Mouse (Mus musculus) urinary bladder, postnatal 4 days (tissue): Measurements from ENCODE around the gene Ugt1a10.
"Not testable (repeated sequence)": the region's sequence is repeated elsewhere in the genome, so short reads cannot be mapped to it uniquely, and the experiment has no call there.

Experiments used
- DNase-seq, 2 experiments: peaks; one replicate each; pipeline ENCODE4 v3.0.0; 2021 to 2022; ENCODE audit warnings: low spot score in 2 of 2

Gene Ugt1a10

DNA sequence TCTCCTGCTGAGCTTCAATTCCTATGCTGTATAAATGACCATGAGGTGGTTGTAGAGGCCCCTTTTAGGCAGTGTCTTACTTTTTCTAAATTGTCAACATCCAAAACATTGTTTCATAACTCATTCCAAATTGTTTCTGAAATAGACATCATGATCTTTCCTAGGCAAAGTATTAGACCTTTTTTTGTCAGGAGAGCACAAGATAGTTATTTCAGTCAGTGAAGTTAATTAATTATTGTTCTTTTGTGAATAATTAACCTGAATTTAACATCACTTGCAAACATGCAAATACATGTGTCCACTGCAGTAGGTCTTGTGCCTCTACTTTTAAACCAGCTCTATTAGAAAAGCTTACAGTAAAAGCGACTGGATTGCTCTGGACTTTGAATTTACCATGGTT, at the start of gene Ugt1a10:
Gene Ugt1a10 (plus strand): TSS at position 301 of the 400 bp plus-strand sequence.
- no peak for DNase-seq

DNA sequence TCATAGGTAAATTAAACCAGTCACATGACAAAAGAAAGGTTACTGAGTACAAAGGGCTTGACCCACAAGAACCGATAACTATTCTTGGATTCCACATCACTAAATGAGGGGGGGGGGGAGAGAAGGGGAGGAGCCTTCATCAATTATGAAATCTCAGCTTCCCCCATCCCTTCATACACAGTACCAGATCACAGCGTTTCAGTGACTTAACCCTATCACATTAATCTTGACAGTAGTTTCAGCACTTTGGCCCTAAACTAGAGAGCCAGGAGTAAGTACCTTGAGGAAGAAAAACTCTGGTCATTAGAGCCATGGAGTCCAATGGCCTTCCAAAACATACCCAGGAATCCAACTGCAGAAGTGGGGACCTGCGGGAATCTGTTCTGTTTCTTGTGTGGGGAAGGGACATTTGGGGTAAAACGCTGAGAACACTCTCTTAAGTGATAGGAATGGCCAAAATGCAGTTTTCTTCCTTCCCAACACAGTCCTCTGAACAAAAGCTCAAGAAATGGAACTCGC, 47.4 kb upstream of the Ugt1a10 start:
- DNase-seq: no peak

DNA sequence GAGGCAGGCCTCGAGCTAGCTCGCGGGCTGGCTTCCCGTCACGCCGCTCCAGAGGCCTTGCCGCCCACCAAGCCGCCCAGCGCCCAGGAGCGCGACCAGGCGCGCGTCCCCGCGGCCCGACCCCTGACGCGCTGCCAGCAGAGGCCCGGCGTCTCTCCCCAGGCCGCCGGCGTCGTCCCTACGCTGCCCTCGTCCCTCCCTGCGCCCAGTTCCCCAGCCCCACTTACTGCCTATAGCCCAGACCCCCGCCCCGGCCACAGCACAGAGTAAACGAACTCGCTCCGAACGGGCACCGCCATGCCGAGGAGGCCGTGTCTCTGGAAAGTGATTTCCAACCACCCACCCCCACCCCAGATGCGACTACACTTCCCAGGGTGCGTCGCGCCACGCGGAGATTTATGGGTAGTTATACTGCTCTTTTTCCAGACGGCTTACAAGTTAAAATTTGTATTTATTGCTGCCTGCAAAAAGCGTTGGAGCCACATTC, 46.9 kb upstream of the Ugt1a10 start, which contains the start of gene Usp40:
Gene Usp40 (minus strand): TSS at position 341 of the 487 bp plus-strand sequence.
- DNase-seq: peak; percentile 78 to 80

DNA sequence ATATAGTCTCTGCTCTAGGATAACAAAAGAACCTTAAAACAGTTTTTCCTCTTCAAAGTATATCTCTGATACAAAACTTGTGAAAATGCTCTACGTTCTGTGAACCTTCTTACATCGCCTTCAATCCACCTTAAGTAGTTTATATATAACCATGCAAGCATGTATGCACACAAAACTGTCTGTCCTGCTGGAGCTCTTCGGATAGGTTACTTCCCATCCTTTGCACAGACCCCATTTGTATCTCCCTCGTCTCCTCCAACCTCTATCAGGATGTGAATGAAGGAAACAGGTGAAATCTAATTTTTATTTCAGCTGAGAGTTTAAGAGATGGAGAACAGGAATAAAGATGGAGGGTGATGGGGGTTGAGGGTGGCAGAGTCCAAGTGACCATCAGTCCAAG, 46.5 kb upstream of the Ugt1a10 start:
- no peak for DNase-seq

DNA sequence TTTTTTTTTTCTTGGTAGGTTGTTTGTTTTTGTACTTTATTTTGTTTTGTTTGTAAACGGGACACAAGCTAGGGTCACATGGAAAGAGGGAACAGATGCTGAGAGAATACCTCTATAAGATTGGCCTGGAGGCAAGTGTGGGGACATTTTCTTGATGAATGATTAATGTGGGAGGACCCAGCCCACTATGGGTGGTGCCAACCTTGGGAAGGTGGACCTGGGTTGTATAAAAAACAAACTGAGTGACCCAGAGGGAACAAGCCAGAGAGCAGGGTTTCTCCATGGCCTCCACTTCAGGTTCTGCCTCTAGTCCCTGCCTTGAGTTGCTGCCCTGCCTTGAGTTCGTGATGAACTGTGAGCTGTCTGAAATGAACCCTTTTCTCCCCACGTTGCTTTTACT, 45.7 kb upstream of the Ugt1a10 start:
- DNase-seq: no peak

DNA sequence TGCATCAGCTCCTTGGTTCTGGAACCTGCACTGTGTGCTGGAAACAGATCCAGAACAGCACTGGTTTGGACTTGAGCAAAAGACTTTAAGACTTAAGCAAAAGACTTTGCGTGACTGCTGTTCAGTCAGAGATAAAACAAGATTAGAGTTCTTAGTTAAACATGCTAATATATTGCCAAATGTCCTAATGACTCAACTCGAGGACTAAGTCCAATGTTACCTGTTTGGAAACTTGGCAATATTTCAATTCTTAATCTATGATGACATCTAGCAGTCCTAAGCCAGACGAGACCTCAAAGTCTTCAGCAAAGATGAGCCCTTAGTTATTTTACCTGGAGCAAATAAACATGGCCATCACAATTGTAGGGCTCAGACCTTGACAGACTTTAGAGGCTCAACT, 41.5 kb upstream of the Ugt1a10 start:
- DNase-seq: no peak

DNA sequence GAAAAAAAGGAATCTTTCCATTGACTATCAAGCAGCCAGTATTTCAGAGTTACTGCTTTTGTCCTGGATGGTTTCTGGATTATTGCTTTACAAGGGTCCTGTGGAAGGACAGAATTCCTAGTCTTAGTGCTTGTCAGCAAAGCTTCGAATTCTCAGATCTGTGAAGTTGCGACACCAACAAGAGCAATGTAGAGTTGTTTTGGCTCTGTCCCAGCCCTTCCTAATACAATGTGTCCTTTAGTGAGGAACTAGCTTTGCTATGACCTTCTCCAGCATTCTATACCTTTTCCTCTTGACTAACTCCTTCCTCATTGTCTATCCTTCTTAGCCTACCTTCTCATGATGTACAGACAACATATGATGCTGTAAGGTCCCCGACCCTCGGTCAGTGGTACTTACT, 41.0 kb upstream of the Ugt1a10 start:
- DNase-seq: no peak

DNA sequence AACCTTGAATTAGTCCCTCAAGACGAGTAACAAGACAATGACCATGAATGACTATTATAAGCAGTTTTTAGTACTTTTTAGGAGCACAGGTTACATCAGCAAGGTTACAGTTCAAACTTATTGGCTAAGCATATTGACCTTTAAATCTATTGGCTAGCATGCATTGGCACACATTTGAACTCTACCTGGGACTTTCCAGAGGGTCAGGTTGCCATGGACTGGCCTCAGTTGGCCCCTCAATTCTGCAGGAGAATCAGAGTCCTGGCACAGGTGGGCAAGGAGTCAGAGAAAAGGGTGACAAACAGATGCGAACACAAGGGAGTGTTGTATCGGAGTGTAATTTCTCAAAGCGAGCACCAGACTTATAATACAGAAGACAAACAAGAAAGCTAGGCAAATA, 40.5 kb upstream of the Ugt1a10 start:
- DNase-seq: no peak

DNA sequence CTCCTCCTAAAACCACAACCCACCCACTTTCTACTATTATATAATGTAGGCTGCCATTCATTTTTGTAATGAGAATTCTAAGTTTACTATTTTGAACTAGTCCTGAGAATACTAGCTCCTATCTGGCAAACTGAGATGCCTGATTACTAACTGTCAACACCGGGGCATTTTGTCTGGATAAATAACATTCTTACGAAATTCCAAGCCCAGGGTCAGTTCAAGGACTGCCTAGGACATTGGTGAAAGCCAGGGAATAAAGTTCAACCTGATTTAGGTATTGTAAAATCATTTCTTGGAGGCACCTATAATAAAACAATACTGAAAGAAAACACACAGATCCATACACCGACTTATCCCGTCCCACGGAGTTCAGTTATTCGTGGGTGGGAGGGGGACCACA, 39.8 kb upstream of the Ugt1a10 start:
- DNase-seq: no peak

DNA sequence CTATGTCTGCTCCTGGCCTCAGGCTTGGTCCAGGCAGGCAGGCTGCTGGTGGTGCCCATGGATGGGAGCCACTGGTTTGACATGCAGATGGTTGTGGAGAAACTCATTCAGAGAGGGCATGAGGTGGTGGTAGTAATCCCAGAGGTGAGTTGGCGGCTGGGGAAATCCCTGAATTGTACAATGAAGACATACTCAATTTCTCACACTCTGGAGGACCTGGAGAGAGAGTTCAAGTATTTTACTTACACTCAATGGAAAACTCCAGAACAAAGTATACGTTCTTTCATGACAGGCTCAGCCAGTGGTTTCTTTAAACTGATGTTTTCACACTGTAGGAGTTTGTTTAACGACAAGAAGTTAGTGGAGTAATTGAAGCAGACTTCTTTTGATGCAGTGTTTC, 29.9 kb upstream of the Ugt1a10 start:
- not testable (repeated sequence) for DNase-seq

DNA sequence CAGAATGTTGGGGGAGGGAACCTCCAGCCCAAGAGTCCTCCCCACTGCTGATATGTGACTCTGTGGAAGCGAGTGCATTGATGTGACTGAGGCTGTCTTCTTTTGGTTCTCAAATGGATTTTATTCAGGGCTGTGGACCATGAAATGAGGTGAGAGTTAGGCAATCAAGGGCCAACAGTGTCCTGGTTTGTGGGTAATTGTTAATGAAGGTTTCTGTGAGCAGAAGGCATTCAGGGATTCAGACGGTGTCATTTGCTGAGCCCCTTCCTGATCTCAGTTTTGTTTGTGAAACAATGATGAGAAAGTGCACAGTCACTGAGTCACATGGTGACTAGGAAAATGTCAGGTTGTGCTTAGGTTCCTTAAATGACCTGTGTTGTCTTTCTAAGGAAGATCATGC, 12.1 kb upstream of the Ugt1a10 start:
- not testable (repeated sequence) for DNase-seq

DNA sequence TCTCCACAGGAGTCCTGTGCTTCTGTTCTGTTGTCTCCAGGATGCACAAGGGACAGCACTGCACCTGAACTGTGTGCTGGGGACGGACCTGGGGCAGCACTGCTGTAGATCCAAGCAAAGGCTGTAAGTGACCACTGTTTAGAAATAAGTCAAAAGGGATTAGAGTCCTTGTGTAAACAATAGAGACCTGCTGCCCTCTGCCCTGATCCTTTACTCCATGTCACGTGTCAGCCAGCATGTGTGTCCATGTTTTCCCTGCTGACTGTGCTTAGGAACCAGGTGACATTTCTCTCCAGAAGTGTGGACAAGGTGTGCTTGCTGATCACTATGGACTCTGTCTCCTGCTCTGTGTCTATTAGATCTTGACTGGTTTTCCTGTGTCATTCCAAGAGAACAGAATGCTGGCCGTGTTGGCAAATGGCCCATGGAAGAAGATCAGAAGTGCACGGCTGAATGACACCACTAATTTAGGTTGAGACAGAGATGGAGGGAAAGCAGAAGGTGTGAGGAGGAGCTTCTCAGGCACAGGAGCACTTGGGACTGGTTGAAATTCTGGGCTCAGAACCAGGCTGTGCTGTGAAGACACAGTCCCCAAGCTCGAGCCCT, 10.3 kb upstream of the Ugt1a10 start:
- DNase-seq: not testable (repeated sequence)

DNA sequence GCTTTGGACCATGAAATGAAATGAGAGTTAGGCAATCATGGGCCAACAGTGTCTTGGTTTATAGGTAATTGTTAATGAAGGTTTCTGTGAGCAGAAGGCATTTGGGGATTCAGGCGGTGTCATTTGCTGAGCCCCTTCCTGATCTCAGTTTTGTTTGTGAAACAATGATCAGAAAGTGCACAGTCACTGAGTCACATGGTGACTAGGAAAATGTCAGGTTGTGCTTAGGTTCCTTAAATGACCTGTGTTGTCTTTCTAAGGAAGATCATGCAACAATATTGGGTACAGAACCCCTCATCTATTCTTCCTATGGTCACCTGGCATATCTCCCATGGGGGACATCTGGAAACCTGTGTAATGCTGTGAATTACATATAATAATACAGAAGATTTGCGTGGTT, 7.8 kb upstream of the Ugt1a10 start:
- not testable (repeated sequence) for DNase-seq

DNA sequence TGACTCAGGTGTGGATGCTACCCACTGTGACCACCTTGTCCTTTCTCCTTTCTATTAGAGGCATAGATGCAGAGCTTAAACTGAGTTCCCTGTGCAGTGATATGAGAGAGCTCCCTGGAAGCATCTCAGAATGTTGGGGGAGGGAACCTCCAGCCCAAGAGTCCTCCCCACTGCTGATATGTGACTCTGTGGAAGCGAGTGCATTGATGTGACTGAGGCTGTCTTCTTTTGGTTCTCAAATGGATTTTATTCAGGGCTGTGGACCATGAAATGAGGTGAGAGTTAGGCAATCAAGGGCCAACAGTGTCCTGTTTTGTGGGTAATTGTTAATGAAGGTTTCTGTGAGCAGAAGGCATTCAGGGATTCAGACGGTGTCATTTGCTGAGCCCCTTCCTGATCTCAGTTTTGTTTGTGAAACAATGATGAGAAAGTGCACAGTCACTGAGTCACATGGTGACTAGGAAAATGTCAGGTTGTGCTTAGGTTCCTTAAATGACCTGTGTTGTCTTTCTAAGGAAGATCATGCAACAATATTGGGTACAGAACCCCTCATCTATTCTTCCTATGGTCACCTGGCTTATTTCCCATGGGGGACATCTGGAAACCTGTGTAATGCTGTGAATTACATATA, 11.4 kb downstream of the Ugt1a10 start:
- not testable (repeated sequence) for DNase-seq

DNA sequence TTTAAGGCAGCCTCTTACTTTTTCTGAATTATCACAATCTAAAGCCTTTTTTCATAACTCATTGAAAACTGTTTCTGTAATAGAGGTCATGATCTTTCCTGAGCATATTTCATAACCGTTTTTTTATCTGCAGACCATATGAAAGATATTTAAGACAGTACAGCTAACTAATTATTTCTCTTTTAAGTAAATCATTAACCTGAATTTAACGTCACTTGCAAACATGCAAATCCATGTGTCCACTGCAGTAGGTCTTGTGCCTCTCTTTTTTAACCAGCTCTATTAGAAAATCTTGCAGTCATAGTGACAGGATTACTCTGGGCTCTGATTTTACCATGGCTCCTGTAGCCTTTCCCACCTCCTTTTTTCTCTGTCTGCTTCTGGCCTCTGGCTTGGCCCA, 15.3 kb downstream of the Ugt1a10 start, which contains the start of gene Ugt1a9:
Gene Ugt1a9 (plus strand): TSS at position 306 of the 400 bp plus-strand sequence.
- DNase-seq: no peak

DNA sequence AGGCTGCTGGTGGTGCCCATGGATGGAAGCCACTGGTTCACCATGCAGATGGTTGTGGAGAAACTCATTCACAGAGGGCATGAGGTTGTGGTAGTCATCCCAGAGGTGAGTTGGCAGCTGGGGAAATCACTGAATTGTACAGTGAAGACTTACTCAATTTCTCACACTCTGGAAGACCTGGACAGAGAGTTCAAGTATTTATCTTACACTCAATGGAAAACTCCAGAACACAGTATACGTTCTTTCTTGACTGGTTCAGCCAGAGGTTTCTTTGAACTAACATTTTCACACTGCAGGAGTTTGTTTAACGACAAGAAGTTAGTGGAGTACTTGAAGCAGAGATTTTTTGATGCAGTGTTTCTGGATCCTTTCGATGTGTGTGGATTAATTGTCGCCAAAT, 15.7 kb downstream of the Ugt1a10 start:
- DNase-seq: no peak

DNA sequence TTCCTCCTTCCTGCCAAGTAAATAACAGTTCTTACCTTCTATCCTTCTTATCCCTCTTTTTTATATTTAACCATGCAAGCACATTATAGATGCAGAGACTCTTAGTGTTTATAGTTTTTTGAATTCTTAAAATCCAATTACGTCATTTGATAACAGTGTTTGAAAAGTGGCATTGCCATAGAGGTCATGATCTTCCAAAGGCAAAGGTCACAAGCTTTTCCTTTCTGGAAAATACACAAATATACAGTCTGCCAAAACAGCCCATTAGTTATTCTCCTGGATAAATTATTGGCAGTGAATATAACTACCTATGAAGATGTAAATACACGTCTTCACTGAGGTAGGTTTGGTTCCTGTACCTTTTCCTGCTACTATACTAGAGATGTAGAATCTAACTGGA, 19.3 kb downstream of the Ugt1a10 start:
- no peak for DNase-seq

DNA sequence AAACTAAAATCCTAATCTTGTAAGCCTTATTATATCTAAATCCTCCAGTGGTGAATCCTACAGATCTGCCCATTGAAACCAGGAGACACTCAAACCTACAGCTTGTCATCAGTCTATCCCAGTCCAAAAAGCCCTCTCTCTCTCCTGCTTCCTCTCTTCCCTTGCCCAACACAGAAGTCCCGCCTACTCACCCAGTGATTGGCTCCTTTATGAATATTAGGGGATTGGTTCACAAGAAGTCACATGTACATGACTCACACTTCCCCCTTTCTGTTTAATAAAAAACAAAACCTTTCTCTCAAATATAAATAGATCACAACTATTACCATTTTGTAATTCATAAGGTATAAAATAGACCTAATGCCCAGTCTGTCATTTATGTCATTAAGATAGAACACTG, 21.9 kb downstream of the Ugt1a10 start:
- DNase-seq: no peak

DNA sequence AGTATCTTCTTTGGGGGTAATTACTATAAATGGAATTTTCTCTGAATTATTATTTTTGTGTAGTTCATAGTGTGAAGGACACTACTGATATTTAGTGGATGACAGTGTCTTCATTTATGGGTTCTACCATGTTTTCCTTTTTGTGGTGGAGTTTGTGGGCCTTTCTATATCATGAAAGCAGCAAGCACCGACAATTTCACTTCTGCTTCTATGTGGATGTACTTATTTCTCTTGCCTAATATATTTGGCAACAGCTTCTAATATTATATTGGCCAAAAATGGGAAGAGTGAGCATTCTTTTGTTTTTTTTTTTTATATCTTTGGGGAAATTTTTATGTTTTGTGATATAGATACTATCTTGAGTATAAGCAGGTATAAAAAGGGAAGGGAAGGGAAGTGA, 26.5 kb downstream of the Ugt1a10 start:
- DNase-seq: no peak

DNA sequence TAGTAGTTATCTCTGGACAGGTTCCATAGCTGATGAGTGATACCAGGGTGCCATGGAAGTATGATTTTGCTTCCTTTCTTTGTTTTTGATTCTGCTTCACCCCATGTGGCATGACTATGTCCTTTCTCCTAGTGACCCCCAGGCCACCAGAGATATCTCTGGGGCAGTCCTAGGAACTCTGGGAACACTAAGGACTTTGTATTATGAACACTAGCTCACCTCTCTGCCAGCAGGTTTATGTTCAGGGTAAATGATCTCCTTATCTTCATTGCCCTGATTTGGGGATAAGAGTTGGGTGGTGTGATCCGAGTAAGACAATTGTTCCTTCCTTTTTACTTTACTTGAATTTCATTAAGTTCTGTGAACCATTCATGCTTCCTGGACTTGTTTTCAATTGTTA, 30.9 kb downstream of the Ugt1a10 start:
- DNase-seq: no peak

DNA sequence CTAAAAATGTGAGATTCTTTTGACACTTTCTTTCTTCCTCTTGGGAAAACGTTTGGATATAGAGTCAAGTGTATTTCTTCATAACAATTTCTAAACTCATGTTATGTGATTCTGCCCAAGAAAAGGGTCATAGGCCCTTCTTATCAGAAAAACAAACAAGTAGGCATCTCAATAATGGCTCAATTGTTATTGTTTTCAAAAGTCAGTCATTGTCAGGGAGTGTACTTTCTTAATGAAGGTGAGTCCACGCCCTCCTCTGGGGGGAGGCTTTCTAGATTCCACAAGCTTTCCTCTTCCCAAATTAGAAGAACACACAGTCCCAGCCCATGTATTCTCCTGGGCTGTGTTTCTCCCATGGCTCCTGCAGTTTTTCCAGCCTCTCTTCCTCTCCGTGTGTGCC, 32.3 kb downstream of the Ugt1a10 start, which contains the start of gene Ugt1a8:
Gene Ugt1a8 (plus strand): TSS at position 301 of the 400 bp plus-strand sequence.
- DNase-seq: no peak

DNA sequence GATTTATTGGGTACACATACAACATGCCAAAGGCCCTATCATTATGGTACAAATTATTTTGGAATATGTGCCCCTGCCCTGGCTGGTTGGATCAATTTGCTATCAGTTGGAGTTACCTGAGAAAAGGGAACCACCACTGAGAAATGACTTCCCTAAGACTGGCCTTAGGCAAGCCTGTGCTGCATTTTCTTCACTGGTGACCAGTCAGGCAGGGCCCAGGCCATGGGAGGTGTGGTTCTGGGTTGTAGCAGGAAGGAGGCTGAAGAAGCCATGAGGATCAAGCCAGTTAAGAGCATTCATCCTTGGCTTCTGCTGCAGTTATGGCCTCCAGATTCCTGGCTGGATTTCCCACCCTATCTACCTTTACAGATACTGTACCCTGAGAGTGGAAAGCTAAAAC, 37.2 kb downstream of the Ugt1a10 start:
- DNase-seq: no peak

DNA sequence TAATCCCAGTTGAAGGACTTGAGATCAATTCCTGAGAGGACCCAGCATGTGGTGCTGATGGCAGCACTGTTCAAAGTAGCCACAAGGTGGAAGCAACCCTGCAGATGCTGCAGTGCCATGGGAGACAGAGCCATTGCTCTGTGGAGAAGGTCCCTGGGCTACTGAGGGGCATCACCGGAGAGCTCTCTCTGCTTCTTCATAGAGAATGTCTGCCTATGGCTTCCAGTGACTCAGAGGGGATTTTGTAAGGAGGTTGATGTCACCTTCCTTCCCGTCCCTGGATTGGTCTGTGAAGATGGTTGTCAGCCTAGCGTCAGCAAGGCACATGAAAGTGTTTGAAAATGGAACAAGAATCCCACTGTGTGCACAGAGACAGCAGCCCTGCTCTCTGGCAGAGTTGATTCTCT, 39.1 kb downstream of the Ugt1a10 start:
- not testable (repeated sequence) for DNase-seq
